Mouse (Mus musculus) CH12.LX (cell line): Measurements from ENCODE around the gene AB124611.

Experiments used
- CTCF ChIP-seq, 2 experiments: IDR thresholded peaks in 1 of 2; conservative IDR thresholded peaks in 1 of 2; 2 replicates each; pipeline ENCODE4 v1.5.1; 2011 to 2012; ENCODE audit warnings: low read depth in 2 of 2, low read length in 2 of 2, improper control_type of control experiment in 1 of 2, inconsistent platforms in 1 of 2, mild to moderate bottlenecking in 1 of 2, moderate library complexity in 1 of 2
- E2F4 ChIP-seq: IDR thresholded peaks from 2 replicates; pipeline ENCODE4 v1.6.1; 2011; ENCODE audit warnings: low read depth, low read length, improper control_type of control experiment; ENCODE audit not compliant: insufficient replicate concordance
- GABPA ChIP-seq: IDR thresholded peaks from 2 replicates; pipeline ENCODE4 v1.6.1; 2012; ENCODE audit warnings: low read depth, low read length, improper control_type of control experiment, inconsistent platforms; ENCODE audit not compliant: insufficient replicate concordance
- JUND ChIP-seq: conservative IDR thresholded peaks from 2 replicates; pipeline ENCODE4 v1.6.1; 2011; ENCODE audit warnings: low read depth, low read length, improper control_type of control experiment

GRCm38 (mm10) chr9:21497664-21498063, 28.3 kb upstream of the AB124611 start:
- TF ChIP-seq E2F4 (no peak), JUND (no peak), GABPA (no peak), CTCF (conservative IDR thresholded peaks at IDR 0.05 in 1 of 2, IDR thresholded peaks at IDR 0.05 in 1 of 2; ENCODE audit: low read depth in 2 of 2, low read length in 2 of 2) (no peak)
